Comparison of ENCODE assay signal across 13 mouse cellular contexts in genomic region chr19:46510401-46510800, GRCm38 (mm10). TPM values are rescaled to one million over a fixed set of nuclear protein-coding genes. Genes with fewer than 3 reads are reported as not detected.
A peak's percentile ranks its signal among the peaks of the same experiment; 100 is the strongest.
DNase-seq lines count a peak whose midpoint lies in the region; ATAC-seq lines count a peak whose summit lies in the region.
"Had no signal": no experiment of that assay in that cellular context is flagged by ENCODE, and none has a peak within 500 bp of the region (broad histone marks: within the 10 kb centered on the region; RNA-seq: fewer than 3 reads in every experiment).

No protein-coding gene starts in this region.

- no peak overlapping the region for H3K4me3 ChIP-seq in heart, embryonic 13.5 days
- H3K4me3 ChIP-seq in limb, embryonic 15.5 days = no peak overlapping the region
- no peak overlapping the region for H3K4me3 ChIP-seq in limb, embryonic 10.5 days
- H3K4me3 ChIP-seq in liver, embryonic 13.5 days (replicated peaks) = no peak overlapping the region
- H3K4me3 ChIP-seq: forebrain, embryonic 10.5 days; neural tube, embryonic 12.5 days had no signal

- no peak for ATAC-seq in heart, embryonic 13.5 days (ENCODE audit: extremely low read depth, insufficient number of reproducible peaks, low FRiP score, low TSS enrichment)
- ATAC-seq in limb, embryonic 15.5 days (ENCODE audit: insufficient number of reproducible peaks, low FRiP score, low TSS enrichment, low read depth) = no peak
- ATAC-seq in liver, embryonic 13.5 days (ENCODE audit: low read depth) = no peak

- H3K36me3 ChIP-seq in heart, embryonic 13.5 days = peaks cover 93% of the 10 kb centered on the region
- H3K36me3 ChIP-seq in limb, embryonic 15.5 days = peaks cover 79% of the 10 kb centered on the region
- peaks cover 95% of the 10 kb centered on the region for H3K36me3 ChIP-seq in limb, embryonic 10.5 days
- H3K36me3 ChIP-seq in liver, embryonic 13.5 days = peaks cover 97% of the 10 kb centered on the region

- H3K4me2 ChIP-seq in heart, embryonic 13.5 days = peak overlapping the region; percentile 16; the same call in 1 of the 2 replicates
- no peak overlapping the region for H3K4me2 ChIP-seq in limb, embryonic 15.5 days
- no peak overlapping the region for H3K4me2 ChIP-seq in liver, embryonic 13.5 days

- H3K27ac ChIP-seq in heart, embryonic 13.5 days (replicated peaks) = peak overlapping the region; percentile 70
- 0 out of 2 replicates have a peak overlapping the region, but pooled peaks have one; percentile 17 for H3K27ac ChIP-seq in limb, embryonic 15.5 days
- H3K27ac ChIP-seq in limb, embryonic 10.5 days = no peak overlapping the region
- peak overlapping the region; percentile 48; the same call in 1 of the 2 replicates for H3K27ac ChIP-seq in liver, embryonic 13.5 days
- H3K27ac ChIP-seq: forebrain, embryonic 10.5 days; liver, embryonic 14.5 days; neural tube, embryonic 12.5 days had no signal

- peak overlapping the region; percentile 99 for H3K9ac ChIP-seq in heart, embryonic 13.5 days
- no peak overlapping the region for H3K9ac ChIP-seq in limb, embryonic 15.5 days
- H3K9ac ChIP-seq in liver, embryonic 13.5 days = 0 out of 2 replicates have a peak overlapping the region, but pooled peaks have one; percentile 22
- H3K9ac ChIP-seq: liver, embryonic 14.5 days; neural tube, embryonic 12.5 days had no signal

- no peaks in the 10 kb centered on the region for H3K27me3 ChIP-seq in heart, embryonic 13.5 days (replicated peaks)
- H3K27me3 ChIP-seq in limb, embryonic 15.5 days = no peaks in the 10 kb centered on the region
- H3K27me3 ChIP-seq in limb, embryonic 10.5 days (ENCODE audit: low read depth, poor library complexity, severe bottlenecking) = no peaks in the 10 kb centered on the region
- no peaks in the 10 kb centered on the region for H3K27me3 ChIP-seq in liver, embryonic 13.5 days
- H3K27me3 ChIP-seq: CH12.LX; neural tube, embryonic 12.5 days had no signal

- WGBS in heart, embryonic 13.5 days = 43% methylated on average over 5 of the region's 5 CpGs
- WGBS in limb, embryonic 15.5 days = 65% methylated on average over 5 of the region's 5 CpGs
- WGBS in limb, embryonic 10.5 days = 91% methylated on average over 5 of the region's 5 CpGs
- WGBS in liver, embryonic 13.5 days (ENCODE audit: insufficient replicate concordance) = 72% methylated on average over 5 of the region's 5 CpGs

- peaks cover 73% of the 10 kb centered on the region for H3K4me1 ChIP-seq in heart, embryonic 13.5 days
- peaks cover 52% of the 10 kb centered on the region for H3K4me1 ChIP-seq in limb, embryonic 15.5 days
- peaks cover 39% of the 10 kb centered on the region for H3K4me1 ChIP-seq in limb, embryonic 10.5 days
- H3K4me1 ChIP-seq in liver, embryonic 13.5 days (replicated peaks) = peaks cover 67% of the 10 kb centered on the region

- no peak for DNase-seq in heart, postnatal 4 days
- no peak for DNase-seq in limb, embryonic 10.5 days (ENCODE audit: low spot score)
- DNase-seq in NIH3T3 (ENCODE audit: low read depth) = peak; percentile 65
- DNase-seq in liver, embryonic 13.5 days = no peak
- DNase-seq in left cerebral cortex, postnatal 10 days (ENCODE audit: extremely low spot score in 1 of 2, low spot score in 2 of 2) = no peak
- DNase-seq in ovary, postnatal 36 days (ENCODE audit: low spot score) = no peak
- DNase-seq: right cerebral cortex, postnatal 4 days had no signal

- intact Hi-C loops in left cerebral cortex, postnatal 10 days (cut with DNase I) = no loop called here

- no peaks in the 10 kb centered on the region for H3K9me3 ChIP-seq in heart, embryonic 13.5 days
- no peaks in the 10 kb centered on the region for H3K9me3 ChIP-seq in limb, embryonic 15.5 days
- no peaks in the 10 kb centered on the region for H3K9me3 ChIP-seq in limb, embryonic 10.5 days (replicated peaks)
- no peaks in the 10 kb centered on the region for H3K9me3 ChIP-seq in liver, embryonic 13.5 days (replicated peaks)
- H3K9me3 ChIP-seq: forebrain, embryonic 10.5 days; neural tube, embryonic 12.5 days had no signal

RNA-seq across cellular contexts. Expression of gene Trim8, which starts 8.9 kb away (rescaled TPM):
- 13.2 and 13.9 TPM in 2 replicates for polyA plus RNA-seq in heart, embryonic 13.5 days (2015; fragmentation: Nextera tagmentation; extraction: Ambion mirVana)
- 10 to 100 TPM; 50.1 to 53.8 TPM for total RNA-seq in heart, postnatal 4 days (2021)
- polyA plus RNA-seq in limb, embryonic 15.5 days (2015; fragmentation: Nextera tagmentation; extraction: Ambion mirVana) = 14.6 and 15.1 TPM in 2 replicates
- polyA plus RNA-seq in limb, embryonic 10.5 days (2016; fragmentation: Nextera tagmentation; extraction: Ambion mirVana) = 13.0 and 15.2 TPM in 2 replicates
- 9.1 and 9.2 TPM in 2 replicates for polyA plus RNA-seq in liver, embryonic 13.5 days (2015; fragmentation: Nextera tagmentation; extraction: Ambion mirVana)
- 100 to 1,000 TPM; 101 to 108 TPM for total RNA-seq in left cerebral cortex, postnatal 10 days (2021)
